Mouse (Mus musculus) cerebellum, postnatal 14 days (tissue): ENCODE results near the gene Qrich2.
"Not testable (repeated sequence)": the region's sequence is repeated elsewhere in the genome, so short reads cannot be mapped to it uniquely, and the experiment has no call there.

Source experiments
- DNase-seq, 2 experiments: peaks; one replicate each; pipeline ENCODE4 v3.0.0; 2021; ENCODE audit warnings: mixed read lengths in 2 of 2

Gene Qrich2

DNA sequence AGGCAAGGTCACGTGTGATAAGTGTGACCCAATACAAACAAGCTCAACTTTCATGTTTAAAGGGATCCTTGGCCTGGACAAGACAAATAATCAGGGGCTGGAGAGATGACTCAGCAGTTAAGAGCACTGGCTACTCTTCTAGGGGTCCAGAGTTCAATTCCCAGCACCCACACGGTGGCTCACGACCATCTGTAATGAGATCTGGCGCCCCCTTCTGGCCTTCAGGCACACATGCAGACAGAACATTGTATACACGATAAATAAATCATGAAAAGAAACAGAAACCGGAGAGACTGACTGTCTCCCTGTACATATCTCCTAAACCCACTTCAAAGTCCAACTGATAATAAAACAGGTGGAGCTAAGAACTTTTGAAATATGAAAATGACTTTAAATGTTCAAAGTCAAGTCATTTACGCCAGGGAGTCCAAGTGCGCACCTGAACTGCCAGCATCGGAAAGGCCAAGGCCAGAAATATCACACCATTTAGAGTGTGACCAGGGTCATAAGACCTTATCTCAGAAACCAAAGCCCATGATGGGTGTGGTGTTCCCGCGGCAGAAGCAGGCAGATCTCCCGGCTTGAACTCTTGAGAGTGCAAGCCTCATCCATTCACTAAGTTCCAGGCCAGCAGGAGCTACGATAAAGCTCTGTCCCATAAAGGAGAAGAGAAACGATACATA is 22.8 kb upstream of the Qrich2 start:
- peak in 1 of 2 experiments; percentile 52 for DNase-seq

DNA sequence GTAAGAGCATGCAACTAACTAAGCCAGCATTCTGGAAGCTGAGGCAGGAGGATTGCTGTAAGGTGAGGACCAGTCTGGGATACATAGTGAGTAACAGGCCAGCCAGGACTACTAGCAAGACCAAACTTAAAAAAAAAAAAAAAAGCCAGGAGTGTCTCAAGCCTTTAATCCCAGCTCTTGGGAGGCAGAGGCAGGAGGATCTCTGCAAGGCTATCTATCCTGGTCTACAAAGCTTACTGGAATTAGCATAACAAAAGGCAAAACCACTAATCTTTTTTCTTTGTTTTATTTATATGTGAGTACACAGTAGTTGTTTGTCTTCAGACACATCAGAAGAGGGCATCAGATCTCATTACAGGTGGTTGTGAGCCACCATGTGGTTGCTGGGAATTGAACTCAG is 22.2 kb upstream of the Qrich2 start:
- no peak for DNase-seq

- no peak for DNase-seq
Measured at GRCm38 (mm10) chr11:116484261-116484660, 18.2 kb upstream of the Qrich2 start.

GRCm38 (mm10) chr11:116481776-116482175 is 15.7 kb upstream of the Qrich2 start:
- DNase-seq, result peak; percentile 66 to 72

GRCm38 (mm10) chr11:116480975-116481374 is 14.9 kb upstream of the Qrich2 start:
- DNase-seq, result peak; percentile 43 to 58

GRCm38 (mm10) chr11:116479832-116480231 is 13.8 kb upstream of the Qrich2 start:
- DNase-seq, result no peak

DNA sequence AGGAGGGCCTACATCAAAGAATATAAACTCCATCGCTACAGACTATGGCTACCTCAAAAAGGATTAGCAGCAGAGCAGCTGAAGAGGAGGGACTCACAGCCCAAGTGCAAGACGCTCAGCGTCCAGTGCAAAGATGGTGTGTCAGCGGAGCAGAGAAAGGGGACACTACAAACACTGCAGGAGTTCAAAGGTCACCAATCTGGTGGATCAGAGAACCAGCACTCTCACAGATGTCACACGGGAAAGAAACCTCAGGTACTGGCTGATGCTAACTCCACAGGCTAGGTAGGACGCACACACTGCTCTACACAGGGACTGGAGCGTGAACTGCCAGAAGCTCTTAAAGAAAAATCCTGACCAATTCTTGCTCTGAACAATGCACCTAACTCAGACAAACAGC is 12.9 kb upstream of the Qrich2 start:
- DNase-seq, result no peak

DNA sequence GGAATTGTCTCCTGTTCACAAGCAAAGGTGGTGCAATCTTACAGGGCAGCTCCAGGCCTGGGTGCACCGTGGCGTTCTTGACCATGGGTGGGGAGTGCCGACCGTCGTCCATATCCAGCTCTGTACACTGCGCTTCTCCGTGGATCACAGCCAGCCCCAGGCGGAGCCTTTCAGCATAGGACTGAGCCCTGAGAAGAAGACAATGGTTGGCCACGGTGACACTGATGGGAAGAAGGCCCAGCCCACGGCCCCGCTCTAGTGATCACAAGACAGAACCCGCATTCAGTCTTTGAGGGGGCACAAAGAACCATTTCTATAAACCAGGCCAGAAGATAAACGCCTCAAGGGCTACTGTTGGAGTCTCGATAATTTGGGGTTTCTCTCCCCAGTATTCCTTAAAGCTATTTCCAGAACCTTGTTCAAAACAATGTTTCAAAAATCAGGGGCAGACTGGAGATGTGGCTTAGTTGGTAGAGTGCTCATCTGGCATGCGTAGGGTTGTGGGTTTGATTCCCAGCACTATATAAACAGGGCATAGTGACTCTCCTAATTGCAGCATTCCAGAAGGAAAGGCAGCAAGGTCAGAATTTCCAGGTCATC is 11.2 kb upstream of the Qrich2 start:
- DNase-seq, result no peak

DNA sequence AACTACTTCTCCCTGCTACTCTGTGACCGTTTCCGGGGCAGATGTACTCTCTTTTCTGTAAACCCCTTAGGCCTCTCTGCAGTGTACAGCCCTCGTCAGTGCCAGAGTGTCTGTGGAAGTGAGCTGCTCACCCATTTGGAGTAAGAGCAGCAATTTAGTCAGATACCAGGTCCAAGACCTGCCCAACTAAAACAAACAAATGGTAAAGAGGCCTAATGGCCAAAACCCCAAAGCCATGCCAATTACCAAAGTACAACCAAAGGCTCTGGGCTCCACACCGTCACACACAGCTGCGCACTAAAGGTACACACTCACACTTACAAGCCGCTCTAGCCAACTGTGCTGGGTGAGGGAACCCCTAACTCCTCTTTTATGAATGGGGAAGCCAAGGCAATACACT is 10.7 kb upstream of the Qrich2 start:
- DNase-seq, result no peak

- DNase-seq, result no peak
Measured at GRCm38 (mm10) chr11:116476041-116476440, 10.0 kb upstream of the Qrich2 start.

GRCm38 (mm10) chr11:116472275-116472674 is 6.2 kb upstream of the Qrich2 start:
- no peak for DNase-seq

DNA sequence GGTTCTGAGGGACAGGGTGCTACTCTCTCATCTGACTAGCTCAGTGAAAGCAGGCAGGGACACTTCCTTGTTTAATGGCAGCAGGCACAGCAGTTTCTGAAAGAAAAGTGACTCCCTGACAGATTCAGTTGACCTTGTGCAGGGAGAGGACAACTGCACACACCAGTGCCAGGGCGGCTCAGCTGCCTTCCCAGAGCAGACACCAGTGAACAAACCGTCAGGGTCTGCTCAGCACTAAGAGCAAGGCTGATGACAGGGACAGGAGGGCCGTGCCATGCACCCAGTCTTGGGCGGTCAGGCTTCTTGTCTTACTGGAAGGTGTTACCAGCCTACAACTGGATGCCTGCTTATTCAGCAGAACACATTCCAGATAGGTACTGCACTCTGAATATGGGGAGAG is 4.9 kb upstream of the Qrich2 start:
- DNase-seq, result no peak

DNA sequence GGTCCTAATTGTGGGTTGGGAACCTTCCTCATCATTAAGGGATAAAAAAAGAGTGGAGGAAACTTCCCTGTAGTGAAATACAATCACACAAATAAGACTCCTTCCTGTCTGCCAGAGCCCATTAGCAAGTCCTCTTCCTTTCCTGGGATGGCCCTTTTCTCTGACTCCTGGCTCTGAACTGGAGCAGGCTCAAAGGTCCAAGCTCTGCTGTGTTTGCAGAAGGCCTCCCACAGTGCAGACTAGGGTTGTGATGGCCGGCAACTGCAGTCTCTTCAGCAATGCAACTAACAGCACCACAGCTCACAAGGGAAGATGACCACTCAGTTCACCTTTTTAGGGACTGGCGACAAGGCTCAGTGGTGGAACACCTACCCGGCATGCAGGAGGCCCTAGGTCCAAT is 4.2 kb upstream of the Qrich2 start:
- DNase-seq, result no peak

DNA sequence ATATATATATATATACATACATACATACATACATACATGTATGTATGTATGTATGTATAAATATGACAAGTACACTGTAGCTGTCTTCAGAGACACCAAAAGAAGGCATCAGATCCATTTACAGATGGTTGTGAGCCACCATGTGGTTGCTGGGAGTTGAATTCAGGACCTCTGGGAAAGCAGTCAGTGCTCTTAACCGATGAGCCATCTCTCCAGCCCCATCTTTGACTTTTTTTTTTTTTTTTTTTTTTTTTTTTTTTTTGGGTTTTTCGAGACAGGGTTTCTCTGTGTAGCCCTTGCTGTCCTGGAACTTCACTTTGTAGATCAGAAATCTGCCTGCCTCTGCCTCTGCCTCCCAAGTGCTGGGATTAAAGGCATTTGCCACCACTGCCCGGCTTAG is 2.3 kb upstream of the Qrich2 start:
- DNase-seq, result not testable (repeated sequence)

- DNase-seq, result peak; percentile 86 to 92
Measured at GRCm38 (mm10) chr11:116463833-116464232, 2.2 kb downstream of the Qrich2 start.

DNA sequence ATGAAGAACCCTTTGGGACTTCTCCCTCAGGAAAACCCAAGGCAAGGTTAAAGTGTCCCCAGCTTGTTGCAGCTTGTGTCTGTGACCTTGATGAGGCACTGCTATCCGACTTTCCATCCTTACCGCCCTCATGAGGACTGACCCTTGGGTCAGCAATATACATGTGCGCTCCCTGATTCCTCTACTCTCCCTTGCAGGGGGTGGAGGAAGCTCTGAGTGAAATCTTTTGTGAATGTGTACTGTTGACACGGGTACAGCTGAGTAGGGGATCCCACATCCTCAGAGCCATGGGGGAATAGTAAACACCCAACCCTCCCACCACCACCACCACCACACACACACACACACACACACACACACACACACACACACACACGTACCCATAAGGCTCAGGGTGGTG is 2.7 kb downstream of the Qrich2 start:
- no peak for DNase-seq

GRCm38 (mm10) chr11:116459786-116460185 is 6.3 kb downstream of the Qrich2 start:
- no peak for DNase-seq

DNA sequence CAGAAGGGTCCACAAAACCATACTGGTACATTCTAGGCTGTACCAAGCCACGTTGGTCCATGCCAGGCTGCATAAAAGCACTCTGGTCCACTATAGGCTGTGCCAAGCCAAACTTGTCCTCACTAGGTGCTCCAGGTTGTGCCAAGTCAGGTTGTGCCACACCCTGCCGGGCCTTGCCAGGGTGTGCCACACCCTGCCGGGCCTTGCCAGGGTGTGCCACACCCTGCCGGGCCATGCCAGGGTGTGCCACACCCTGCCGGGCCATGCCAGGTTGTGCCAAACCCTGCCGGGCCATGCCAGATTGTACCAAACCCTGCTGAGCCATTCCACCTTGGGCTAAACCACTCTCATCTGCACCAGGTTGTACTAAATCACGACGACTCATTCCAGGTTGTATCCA is 9.8 kb downstream of the Qrich2 start:
- DNase-seq, result no peak

- DNase-seq, result no peak
Measured at GRCm38 (mm10) chr11:116453889-116454288, 12.2 kb downstream of the Qrich2 start.

GRCm38 (mm10) chr11:116449341-116449740 is 16.7 kb downstream of the Qrich2 start:
- peak; percentile 51 to 62 for DNase-seq

DNA sequence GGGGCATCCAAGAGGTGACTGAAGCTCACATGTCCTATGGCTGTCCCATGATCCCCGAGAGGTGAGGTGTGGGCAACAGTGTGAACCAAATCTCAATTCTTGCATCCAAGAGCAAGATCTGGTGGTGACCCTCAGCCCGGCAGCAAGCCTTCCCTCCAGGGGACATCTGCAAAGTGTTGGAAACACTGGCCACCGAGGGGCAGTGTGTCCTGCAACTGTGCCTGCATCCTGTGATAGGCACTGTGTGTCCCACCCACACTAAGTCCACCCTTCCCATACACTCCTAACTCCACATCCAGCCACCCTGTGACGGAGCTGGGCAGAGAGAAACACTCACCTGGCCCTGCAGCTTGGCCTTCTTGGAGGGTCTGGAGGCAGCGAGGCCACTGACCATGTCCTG is 18.2 kb downstream of the Qrich2 start:
- DNase-seq, result no peak

DNA sequence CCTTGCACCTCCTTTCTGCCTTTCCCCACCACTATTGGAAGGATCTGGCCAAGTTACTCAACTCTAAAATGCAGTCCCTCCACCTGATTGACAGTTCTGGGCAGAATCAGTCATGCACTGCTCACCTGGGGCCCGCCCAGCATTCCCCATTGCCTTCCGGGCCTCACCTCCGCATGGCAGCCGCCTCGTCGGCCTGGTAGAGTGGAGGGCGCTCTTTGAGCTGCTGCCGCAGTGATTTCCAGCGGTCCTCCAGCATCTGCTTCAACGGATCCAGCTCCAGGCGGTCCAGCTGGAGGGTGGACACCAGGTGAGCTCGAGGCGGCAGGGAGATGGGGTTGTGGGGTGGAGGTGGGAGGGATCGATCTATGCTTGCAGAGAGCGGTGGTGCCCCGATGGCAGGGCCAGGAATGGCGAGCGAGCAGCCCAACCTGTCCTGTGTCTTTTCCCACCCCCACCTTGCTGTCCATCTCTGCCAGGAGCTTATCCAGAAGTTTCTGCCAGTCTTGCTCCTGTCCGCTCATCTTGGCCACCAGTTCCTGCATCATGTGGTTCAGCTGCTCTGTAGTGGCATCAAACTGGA is 19.6 kb downstream of the Qrich2 start:
- peak in 1 of 2 experiments; percentile 22 for DNase-seq

DNA sequence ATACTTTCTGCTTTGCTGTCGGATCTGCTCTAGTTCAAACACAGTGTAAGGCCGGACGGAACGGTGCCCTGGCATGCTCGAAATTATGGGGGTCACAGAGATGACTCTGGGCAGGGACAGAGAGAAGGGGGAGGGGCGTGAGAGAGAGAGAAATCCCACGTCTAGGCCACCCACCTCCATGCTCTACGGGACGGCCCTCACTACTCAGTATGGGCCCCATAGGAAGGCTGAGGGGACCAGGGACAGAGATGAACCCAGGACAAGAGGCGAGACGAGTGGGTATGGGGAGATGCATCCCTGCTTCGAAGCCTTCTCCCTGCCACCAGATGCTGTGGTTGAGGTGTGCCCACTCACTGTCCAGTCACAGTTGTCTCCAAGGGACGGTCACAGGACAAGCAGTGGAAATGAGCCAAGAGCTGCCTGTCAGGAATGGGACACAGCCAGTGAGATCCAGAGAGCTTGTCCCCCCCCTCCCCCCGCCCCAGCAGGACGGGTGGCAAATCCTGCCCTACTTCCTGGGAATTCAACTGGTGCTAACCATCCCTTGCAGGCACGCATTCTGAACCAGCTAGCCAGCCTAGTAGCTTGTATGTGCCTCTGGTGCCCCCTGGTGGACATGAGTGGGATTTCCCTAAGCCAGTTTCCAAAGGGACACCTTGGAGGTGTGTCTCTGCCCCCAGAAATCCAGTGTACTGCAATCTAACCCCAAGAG is 20.3 kb downstream of the Qrich2 start:
- DNase-seq, result peak; percentile 97 to 99

- no peak for DNase-seq
Measured at GRCm38 (mm10) chr11:116443935-116444334, 22.1 kb downstream of the Qrich2 start.
